Mouse (Mus musculus) gastrocnemius, postnatal 36 days (tissue): ENCODE results near the gene Ksr2. TPM values are rescaled to one million over a fixed set of nuclear protein-coding genes. Genes with fewer than 3 reads are reported as not detected.

Source experiments
- DNase-seq, 2 experiments: peaks; one replicate each; pipeline ENCODE4 v3.0.0; 2022
- intact Hi-C: fragments of 180-260 bp; cut with DNase I; formaldehyde crosslinking; loops from one replicate; pipeline ENCODE4 v1.15.1; 2025
- total RNA-seq, 2 experiments: library from RNA; stranded (reverse); gene quantifications; 2 replicates each; pipeline ENCODE4 v1.2.3; 2021

Gene Ksr2
- total RNA-seq, 2 experiments from 2014 or later, result 0.03 to 0.07 TPM

GRCm38 (mm10) chr5:117516597-117516996 is 102.8 kb downstream of the Ksr2 start:
- DNase-seq, result peak; percentile 30 to 36
- intact Hi-C loops, result loop anchor here (5.0 kb wide), 3 partner anchors 96 to 416 kb away; no protein-coding TSS in a partner anchor

- intact Hi-C loops, result loop anchor here (5.0 kb wide), 3 partner anchors 92 to 412 kb away; no protein-coding TSS in a partner anchor
- DNase-seq, result no peak
Observed at GRCm38 (mm10) chr5:117519858-117520495, 106.2 kb downstream of the Ksr2 start.

GRCm38 (mm10) chr5:117521156-117521555 is 107.4 kb downstream of the Ksr2 start:
- no peak for DNase-seq
- intact Hi-C loops, result no loop called here

GRCm38 (mm10) chr5:117521701-117522100 is 107.9 kb downstream of the Ksr2 start:
- intact Hi-C loops, result no loop called here
- DNase-seq, result no peak

GRCm38 (mm10) chr5:117522471-117522870 is 108.7 kb downstream of the Ksr2 start:
- no peak for DNase-seq
- intact Hi-C loops, result no loop called here

- intact Hi-C loops, result no loop called here
- no peak for DNase-seq
Observed at GRCm38 (mm10) chr5:117523010-117523409, 109.2 kb downstream of the Ksr2 start.

- no peak for DNase-seq
- intact Hi-C loops, result no loop called here
Observed at GRCm38 (mm10) chr5:117530991-117531390, 117.2 kb downstream of the Ksr2 start.

GRCm38 (mm10) chr5:117539221-117539620 is 125.4 kb downstream of the Ksr2 start:
- intact Hi-C loops, result no loop called here
- no peak for DNase-seq

- intact Hi-C loops, result no loop called here
- no peak for DNase-seq
Observed at GRCm38 (mm10) chr5:117541654-117542053, 127.9 kb downstream of the Ksr2 start.

GRCm38 (mm10) chr5:117546694-117547268 is 133.0 kb downstream of the Ksr2 start:
- intact Hi-C loops, result no loop called here
- DNase-seq, result peak in 1 of 2 experiments; percentile 8

GRCm38 (mm10) chr5:117550992-117551391 is 137.2 kb downstream of the Ksr2 start:
- DNase-seq, result no peak

GRCm38 (mm10) chr5:117552096-117552495 is 138.3 kb downstream of the Ksr2 start:
- no peak for DNase-seq
- intact Hi-C loops, result no loop called here

More at GRCm38 (mm10) chr5:117550992-117551391, 137.2 kb downstream of the Ksr2 start:
- intact Hi-C loops, result no loop called here

- DNase-seq, result no peak
Observed at GRCm38 (mm10) chr5:117554505-117554904, 140.7 kb downstream of the Ksr2 start.

GRCm38 (mm10) chr5:117556570-117556969 is 142.8 kb downstream of the Ksr2 start:
- DNase-seq, result no peak
- intact Hi-C loops, result no loop called here

More at GRCm38 (mm10) chr5:117554505-117554904, 140.7 kb downstream of the Ksr2 start:
- intact Hi-C loops, result no loop called here

- no peak for DNase-seq
- intact Hi-C loops, result no loop called here
Observed at GRCm38 (mm10) chr5:117561080-117561479, 147.3 kb downstream of the Ksr2 start.

GRCm38 (mm10) chr5:117566051-117566665 is 152.4 kb downstream of the Ksr2 start:
- DNase-seq, result no peak
- intact Hi-C loops, result no loop called here

GRCm38 (mm10) chr5:117569190-117569795 is 155.5 kb downstream of the Ksr2 start:
- no peak for DNase-seq
- intact Hi-C loops, result no loop called here

GRCm38 (mm10) chr5:117572428-117572827 is 158.6 kb downstream of the Ksr2 start:
- no peak for DNase-seq
- intact Hi-C loops, result no loop called here

GRCm38 (mm10) chr5:117574894-117575293 is 161.1 kb downstream of the Ksr2 start:
- DNase-seq, result peak; percentile 9 to 29
- intact Hi-C loops, result no loop called here

- intact Hi-C loops, result no loop called here
- DNase-seq, result no peak
Observed at GRCm38 (mm10) chr5:117577598-117577997, 163.8 kb downstream of the Ksr2 start.

GRCm38 (mm10) chr5:117581711-117582110 is 167.9 kb downstream of the Ksr2 start:
- intact Hi-C loops, result no loop called here
- DNase-seq, result no peak
